Mouse (Mus musculus): Measurements from ENCODE around the gene Zfp106.

Gene Zfp106

DNA sequence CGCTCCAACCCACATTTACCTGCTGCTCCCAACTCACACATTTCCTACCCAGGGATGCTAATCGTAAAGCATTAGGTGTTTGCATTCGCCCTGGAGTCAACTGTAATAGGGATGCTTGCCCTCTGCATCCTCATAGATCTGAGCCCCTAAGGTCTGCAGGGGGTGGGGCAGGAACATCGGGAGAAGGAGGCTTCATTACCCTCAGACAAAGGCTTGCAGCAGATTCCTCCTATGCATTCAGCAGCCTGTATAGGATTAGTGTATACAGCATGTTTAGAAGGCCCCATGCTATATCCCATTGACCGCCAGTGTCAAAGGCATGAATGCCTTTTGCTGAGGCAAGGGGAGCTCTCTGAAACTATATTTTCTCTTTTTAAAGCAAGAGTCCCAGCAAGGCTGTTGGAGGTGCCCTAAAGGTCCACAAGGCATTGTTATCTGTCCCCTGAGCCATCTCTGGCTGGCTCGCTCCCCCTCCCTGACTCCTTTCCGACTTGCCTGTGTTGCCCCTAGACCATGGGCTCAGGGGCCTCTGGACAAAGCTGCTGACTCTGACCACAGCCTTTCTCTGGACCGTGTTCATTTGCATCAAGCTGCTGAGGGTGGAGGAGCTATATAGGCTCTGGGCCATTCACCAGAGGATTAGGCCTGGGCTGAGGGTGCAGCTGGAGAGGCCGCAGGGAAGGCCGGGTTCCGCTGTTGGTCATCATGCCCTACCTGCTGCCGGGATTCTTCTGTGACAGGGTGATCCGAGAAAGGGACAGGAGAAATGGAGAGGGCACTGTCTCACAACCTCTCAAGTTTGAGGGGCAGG is 87.2 kb downstream of the Zfp106 start:
- DNase-seq (ENCODE audit: low spot score in 2 of 2) = no peak

DNA sequence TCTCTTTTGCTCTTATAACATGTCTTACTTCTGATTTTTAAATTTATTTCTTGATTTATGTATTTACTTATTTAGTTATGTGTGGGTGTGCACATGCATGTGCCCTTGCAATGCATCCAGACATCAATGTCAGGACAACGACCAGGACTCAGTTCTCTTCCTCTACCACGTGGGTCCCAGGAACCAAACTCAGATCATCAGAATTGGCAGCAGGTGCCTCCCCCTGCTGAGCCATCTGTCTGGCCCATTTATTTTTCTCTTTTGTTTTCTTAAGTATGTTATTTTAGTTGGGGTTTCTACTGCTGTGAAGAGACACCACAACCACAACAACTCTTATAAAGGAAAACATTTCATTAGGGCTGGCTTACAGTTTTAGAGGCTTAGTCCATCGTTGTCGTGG is 92.8 kb downstream of the Zfp106 start:
- no peak for DNase-seq (ENCODE audit: low spot score in 2 of 2)

DNA sequence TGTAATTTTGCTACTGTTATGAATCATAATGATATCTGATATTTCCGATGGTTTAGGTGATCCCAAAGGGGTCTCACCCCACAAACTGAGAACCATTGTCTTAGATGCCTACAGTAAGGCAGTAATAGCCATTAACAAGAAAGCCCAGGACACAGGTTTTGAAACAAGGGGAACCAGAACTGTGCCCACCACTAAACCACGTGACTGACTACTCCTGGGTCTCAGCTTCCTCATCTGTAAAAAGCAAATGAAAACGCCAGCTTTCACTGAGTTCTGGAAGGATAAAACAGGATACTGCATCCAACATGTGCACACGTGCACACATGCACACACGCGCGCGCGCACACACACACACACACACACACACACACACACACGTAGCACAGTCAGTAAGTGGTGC is 93.9 kb downstream of the Zfp106 start:
- no peak for DNase-seq (ENCODE audit: low spot score in 2 of 2)

DNA sequence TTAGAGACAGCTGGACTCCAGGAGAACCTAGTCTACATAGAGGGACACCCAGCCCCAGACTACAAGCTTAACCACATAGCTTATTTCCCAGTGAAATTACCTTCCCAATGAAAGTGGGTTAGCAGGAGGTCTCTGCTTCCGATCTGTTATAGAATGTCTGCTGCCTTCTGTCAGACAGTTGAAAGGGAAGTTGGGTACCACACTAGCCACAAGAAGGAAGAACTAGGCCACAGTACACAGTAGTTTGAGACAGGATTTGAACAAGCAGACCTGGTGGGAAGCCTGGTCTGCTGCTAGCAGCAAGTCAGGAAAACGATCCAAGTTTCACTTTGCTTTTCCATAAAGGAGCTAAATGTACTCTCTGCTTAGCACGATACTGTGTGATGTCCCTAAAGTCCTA is 94.4 kb downstream of the Zfp106 start:
- no peak for DNase-seq (ENCODE audit: low spot score in 2 of 2)

DNA sequence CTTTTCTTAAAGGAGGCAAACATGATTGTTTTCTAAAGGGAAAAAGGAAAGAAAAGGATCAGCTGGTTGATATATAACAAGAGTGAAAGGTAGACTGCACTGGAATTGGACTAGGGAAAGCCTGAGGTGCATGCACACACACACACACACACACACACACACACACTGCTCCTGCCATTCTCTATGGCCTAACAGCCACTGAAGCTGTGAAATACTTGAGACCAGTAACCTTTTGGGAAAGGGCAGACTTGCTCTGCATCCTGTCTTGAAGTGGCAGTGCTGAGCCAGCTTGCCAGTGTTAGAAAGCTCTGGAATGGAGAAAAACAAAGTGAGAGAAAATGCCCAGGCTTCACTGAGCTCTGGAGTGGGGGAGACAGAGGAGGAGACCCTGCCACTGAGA is 95.6 kb downstream of the Zfp106 start:
- no peak for DNase-seq (ENCODE audit: low spot score in 2 of 2)

DNA sequence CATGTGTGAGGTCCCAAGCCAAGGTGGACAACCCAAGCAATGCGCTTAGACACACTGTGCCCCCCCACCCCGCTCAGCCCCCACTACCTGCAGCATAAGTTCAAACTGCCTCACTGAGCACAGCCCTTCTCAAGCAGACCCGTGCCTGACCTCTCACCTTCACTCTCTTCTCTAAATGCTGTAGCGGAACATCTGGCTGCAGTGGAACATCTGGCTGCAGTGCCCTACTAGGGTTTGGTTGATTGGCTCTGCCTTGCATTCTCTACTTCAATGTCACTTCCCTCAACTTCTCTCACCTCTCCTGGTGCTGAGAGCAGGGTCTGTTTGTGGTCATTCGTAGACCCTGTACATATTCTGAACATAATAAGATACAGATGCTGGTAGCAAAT is 98.3 kb downstream of the Zfp106 start:
- DNase-seq (ENCODE audit: low spot score in 2 of 2) = no peak

DNA sequence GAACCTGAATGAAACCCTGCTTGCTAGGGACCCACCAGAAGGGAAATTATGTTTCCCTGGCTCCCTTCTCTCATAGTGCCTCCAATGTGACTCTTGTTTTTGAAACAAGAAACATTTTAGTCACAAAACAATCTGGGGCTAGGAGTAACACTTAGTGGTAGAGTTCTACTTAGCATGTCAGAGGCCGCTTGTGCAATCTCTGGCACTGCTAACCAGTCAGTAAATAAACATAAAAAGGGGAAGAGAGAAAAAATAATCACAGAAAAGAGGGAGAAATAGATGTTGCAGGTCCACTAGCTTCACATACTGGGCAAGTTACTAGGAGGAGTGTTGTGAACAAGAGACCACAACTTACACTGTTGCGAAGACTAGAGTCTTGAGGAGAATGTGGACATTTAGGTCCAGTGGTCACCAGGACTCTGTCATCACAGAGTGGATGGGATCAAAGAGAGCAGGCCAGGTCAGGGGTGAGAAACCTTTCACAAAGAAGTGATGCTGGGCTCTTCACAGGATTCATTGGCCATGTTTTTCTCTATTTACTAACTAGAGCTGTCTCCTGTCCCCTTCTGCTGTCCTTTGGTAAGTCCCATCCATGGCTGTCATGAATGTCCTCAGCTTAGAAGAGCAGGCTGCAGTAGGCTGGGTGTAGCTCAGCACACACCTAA is 98.8 kb downstream of the Zfp106 start:
- peak in 1 of 2 experiments; percentile 23 for DNase-seq (ENCODE audit: low spot score in 2 of 2)

DNA sequence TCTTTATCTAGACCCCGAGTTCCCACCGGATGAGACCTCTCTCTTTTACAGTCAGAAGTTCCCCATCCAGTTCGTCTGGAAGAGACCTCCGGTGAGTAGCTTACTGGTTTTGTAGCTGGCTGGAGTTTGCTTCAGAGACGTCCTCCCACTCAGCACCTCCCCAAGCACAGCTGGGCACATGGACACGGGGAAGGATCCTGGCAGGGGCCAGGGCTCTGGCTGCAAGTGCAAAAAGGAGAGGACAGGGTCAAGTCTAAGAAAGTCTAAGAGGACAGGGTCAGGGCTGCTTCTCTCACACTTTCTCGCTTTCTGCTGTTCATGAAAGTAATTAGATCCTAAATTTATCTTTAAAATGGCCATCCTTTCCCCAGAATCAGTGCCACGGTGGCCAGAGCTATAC is 99.6 kb downstream of the Zfp106 start:
- peak in 1 of 2 experiments; percentile 27 for DNase-seq (ENCODE audit: low spot score in 2 of 2)

DNA sequence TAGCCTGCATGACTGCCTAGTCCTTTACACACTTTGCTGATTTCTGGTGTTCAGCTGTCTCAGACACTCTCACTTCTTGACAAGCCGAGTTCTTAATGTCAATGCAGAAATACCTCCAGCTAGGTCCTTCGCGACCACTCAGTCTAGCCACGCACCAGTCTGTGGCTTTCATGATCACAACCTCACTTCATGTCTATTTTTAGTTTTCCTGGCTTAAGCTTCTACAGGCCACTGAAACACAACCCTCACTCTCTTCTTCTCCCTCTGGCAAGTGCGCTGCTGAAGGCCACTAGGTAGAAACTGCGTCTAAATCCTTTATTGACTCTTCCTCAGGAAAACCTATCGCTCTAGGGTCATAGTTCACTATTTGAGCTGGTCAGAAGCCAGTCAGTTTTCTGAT is 100.3 kb downstream of the Zfp106 start:
- DNase-seq (ENCODE audit: low spot score in 2 of 2) = no peak

DNA sequence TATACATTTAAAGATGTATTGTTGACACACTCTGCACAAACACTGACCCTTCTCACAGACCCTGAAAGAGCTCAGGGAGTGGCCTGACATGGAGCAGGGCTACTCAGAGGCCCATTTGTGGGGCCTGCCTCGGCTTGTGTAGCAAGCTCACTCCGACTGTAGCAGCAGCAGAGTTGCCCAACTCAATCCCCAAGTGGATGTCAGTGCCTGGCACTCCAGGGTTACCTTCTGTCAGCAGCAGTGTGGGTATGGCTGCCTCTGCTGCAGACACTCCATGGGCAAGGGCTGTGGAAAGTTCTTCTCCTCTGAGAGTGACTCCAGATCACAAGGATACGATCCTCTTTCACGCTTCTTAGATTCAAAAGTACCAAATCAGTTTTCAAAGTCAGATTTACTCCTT is 103.4 kb downstream of the Zfp106 start:
- DNase-seq (ENCODE audit: low spot score in 2 of 2) = peak in 1 of 2 experiments; percentile 26
